Mouse (Mus musculus): ENCODE measurements at regions not wholly inside any gene's neighbourhood (a gene's known extent, or its start where the extent isn't known, plus 50 kb on each side); places are given as distances from the start of the nearest gene placed in this dataset.
A peak's percentile ranks its signal among the peaks of the same experiment; 100 is the strongest.

- Histone ChIP-seq H3K27ac (no peak overlapping the region), H3K36me3 (no peaks in the 10 kb centered on the region), H3K27me3 (no peaks in the 10 kb centered on the region), H3K4me3 (no peak overlapping the region), H3K4me1 (0 out of 2 replicates have a peak, but pooled peaks cover 3% of the 10 kb centered on the region), H3K9ac (no peak overlapping the region), H3K9me3 (no peaks in the 10 kb centered on the region), H3K4me2 (no peak overlapping the region)
- ATAC-seq (ENCODE audit: borderline replicate concordance, extremely low read depth, low FRiP score, low TSS enrichment), result no peak
- WGBS, result 57% methylated on average over 7 of the region's 7 CpGs
These were observed 63.5 kb upstream of the Camk1g start for GRCm38 (mm10) chr1:193433493-193434021.

- Histone ChIP-seq H3K27ac (no peak overlapping the region), H3K9me3 (no peaks in the 10 kb centered on the region), H3K27me3 (no peaks in the 10 kb centered on the region), H3K4me2 (no peak overlapping the region), H3K4me1 (0 out of 2 replicates have a peak, but pooled peaks cover 3% of the 10 kb centered on the region), H3K9ac (no peak overlapping the region), H3K36me3 (no peaks in the 10 kb centered on the region), H3K4me3 (no peak overlapping the region)
- no peak for ATAC-seq (ENCODE audit: borderline replicate concordance, extremely low read depth, low FRiP score, low TSS enrichment)
- WGBS, result 57% methylated on average over 8 of the region's 8 CpGs
These were observed 60.1 kb upstream of the Camk1g start for GRCm38 (mm10) chr1:193430231-193430630.

GRCm38 (mm10) chr1:193423653-193424075, 53.6 kb upstream of the Camk1g start:
- H3K9me3 ChIP-seq, result no peaks in the 10 kb centered on the region
- H3K27me3 ChIP-seq, result no peaks in the 10 kb centered on the region
- H3K4me3 ChIP-seq, result no peak overlapping the region
- peaks cover 42% of the 10 kb centered on the region for H3K4me1 ChIP-seq
- no peak overlapping the region for H3K9ac ChIP-seq
- H3K27ac ChIP-seq, result peak overlapping the region; percentile 83
- H3K36me3 ChIP-seq, result no peaks in the 10 kb centered on the region
- 16% methylated on average over 8 of the region's 8 CpGs for WGBS
- ATAC-seq (ENCODE audit: borderline replicate concordance, extremely low read depth, low FRiP score, low TSS enrichment), result peak; percentile 64
- H3K4me2 ChIP-seq, result peak overlapping the region; percentile 20; the same call in 1 of the 2 replicates

GRCm38 (mm10) chr1:193422886-193423285, 52.8 kb upstream of the Camk1g start:
- H3K9ac ChIP-seq, result no peak overlapping the region
- no peaks in the 10 kb centered on the region for H3K9me3 ChIP-seq
- H3K4me2 ChIP-seq, result no peak overlapping the region
- no peak overlapping the region for H3K4me3 ChIP-seq
- 52% methylated on average over 1 of the region's 1 CpGs for WGBS
- ATAC-seq (ENCODE audit: borderline replicate concordance, extremely low read depth, low FRiP score, low TSS enrichment), result peak; percentile 44; the same call in 1 of the 2 replicates
- peak overlapping the region; percentile 83 for H3K27ac ChIP-seq
- no peaks in the 10 kb centered on the region for H3K36me3 ChIP-seq
- H3K4me1 ChIP-seq, result peaks cover 48% of the 10 kb centered on the region
- no peaks in the 10 kb centered on the region for H3K27me3 ChIP-seq

GRCm38 (mm10) chr1:193421820-193422219, 51.7 kb upstream of the Camk1g start:
- Histone ChIP-seq H3K4me1 (peaks cover 48% of the 10 kb centered on the region), H3K9ac (no peak overlapping the region), H3K36me3 (no peaks in the 10 kb centered on the region), H3K27ac (no peak overlapping the region; the same call in 1 of the 2 replicates), H3K9me3 (no peaks in the 10 kb centered on the region), H3K4me2 (no peak overlapping the region), H3K4me3 (no peak overlapping the region), H3K27me3 (no peaks in the 10 kb centered on the region)
- 83% methylated on average over 1 of the region's 1 CpGs for WGBS
- no peak for ATAC-seq (ENCODE audit: borderline replicate concordance, extremely low read depth, low FRiP score, low TSS enrichment)

GRCm38 (mm10) chr1:193421414-193421813, 51.3 kb upstream of the Camk1g start:
- Histone ChIP-seq H3K4me2 (no peak overlapping the region), H3K27me3 (no peaks in the 10 kb centered on the region), H3K9ac (no peak overlapping the region), H3K27ac (no peak overlapping the region), H3K4me1 (peaks cover 48% of the 10 kb centered on the region), H3K9me3 (no peaks in the 10 kb centered on the region), H3K4me3 (no peak overlapping the region), H3K36me3 (no peaks in the 10 kb centered on the region)
- ATAC-seq (ENCODE audit: borderline replicate concordance, extremely low read depth, low FRiP score, low TSS enrichment), result no peak

MicroRNAs in the stretch of these regions (microRNA counts, 519-probe panel; counts per million panel counts)
- 3,605 counts per million, percentile 93 among the panel's probes with 10 or more counts for microRNA mmu-miR-205

Small RNA genes lying in the stretch of these regions (microRNA-seq; reads per million reads assigned to microRNA genes)
- 2,060 reads per million, percentile 82 among the genes with 10 or more reads in this experiment for gene Mir205
